Mouse (Mus musculus) small intestine, adult 2 months (tissue): ENCODE measurements around the gene Pdpr.

ENCODE experiments used
- CTCF ChIP-seq: fragments of 200-500 bp; IDR thresholded peaks from 2 replicates; pipeline ENCODE4 v1.5.1; 2012; ENCODE audit warnings: low read depth, mild to moderate bottlenecking, control low read depth, inconsistent platforms, low read length, moderate library complexity, mixed read lengths; ENCODE audit not compliant: insufficient replicate concordance, insufficient read length; ENCODE audit errors: extremely low read depth
- POLR2A ChIP-seq: fragments of 200-500 bp; IDR thresholded peaks from 2 replicates; pipeline ENCODE4 v1.6.1; 2012; ENCODE audit warnings: low read depth, mild to moderate bottlenecking, control low read depth, inconsistent platforms, low read length, moderate library complexity

- TF ChIP-seq CTCF (no peak), POLR2A (no peak)
Observed at GRCm38 (mm10) chr8:111155721-111156436, 61.4 kb downstream of the Pdpr start.
